ENCODE assay signal across 17 mouse cellular contexts in the genomic region with DNA sequence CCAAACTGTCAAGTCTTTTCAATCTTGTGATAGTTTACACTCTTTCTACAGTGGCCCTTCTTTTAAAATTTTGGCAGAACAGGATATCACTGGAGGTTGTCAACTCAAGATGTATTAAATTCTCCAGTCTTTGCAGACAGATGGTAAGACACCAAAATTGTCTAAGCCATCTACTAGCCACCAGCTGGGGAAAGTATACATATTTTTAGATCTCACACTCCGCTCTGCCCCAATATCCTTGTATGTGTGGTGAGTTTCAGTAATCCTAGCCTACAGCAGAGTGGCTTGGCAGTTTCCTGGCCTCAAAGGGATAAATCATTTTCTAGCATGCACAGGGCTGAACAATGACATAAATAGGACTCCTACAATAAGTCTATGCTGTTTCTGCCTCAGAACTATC.
"Had no signal": no experiment of that assay in that cellular context is flagged by ENCODE, and none has a peak within 500 bp of the region (broad histone marks: within the 10 kb centered on the region; RNA-seq: fewer than 3 reads in every experiment).

No protein-coding gene starts in this region.

- H3K27me3 ChIP-seq: limb, embryonic 12.5 days; liver, embryonic 13.5 days; lung, embryonic 15.5 days; megakaryocyte, embryonic 14.5 days; midbrain, embryonic 15.5 days; neural tube, embryonic 13.5 days had no signal

- H3K36me3 ChIP-seq: liver, embryonic 13.5 days had no signal

- H3K9ac ChIP-seq: limb, embryonic 12.5 days; liver, embryonic 13.5 days; liver, postnatal 0 days; lung, embryonic 15.5 days; midbrain, embryonic 15.5 days; neural tube, embryonic 13.5 days had no signal

- ATAC-seq: liver, postnatal 0 days; midbrain, embryonic 15.5 days had no signal

- H3K27ac ChIP-seq: layer of hippocampus, adult 2 months; limb, embryonic 12.5 days; liver, embryonic 13.5 days; lung, embryonic 15.5 days; macrophage; midbrain, embryonic 15.5 days; neural tube, embryonic 13.5 days had no signal

- H3K4me2 ChIP-seq: limb, embryonic 12.5 days; liver, embryonic 13.5 days; lung, embryonic 15.5 days; midbrain, embryonic 11.5 days; midbrain, embryonic 15.5 days; neural tube, embryonic 13.5 days had no signal

- DNase-seq: kidney, postnatal 10 days; kidney, postnatal 4 days; liver; liver, embryonic 13.5 days; liver, postnatal 0 days; lung, postnatal 14 days; retina, postnatal 1 day; right cerebral cortex, postnatal 25 days; thymus, postnatal 4 days had no signal

- H3K9me3 ChIP-seq: limb, embryonic 12.5 days; liver, embryonic 13.5 days; lung, embryonic 15.5 days; megakaryocyte, embryonic 14.5 days; midbrain, embryonic 15.5 days; neural tube, embryonic 13.5 days had no signal

- H3K4me1 ChIP-seq: liver, embryonic 13.5 days; lung, embryonic 15.5 days; midbrain, embryonic 15.5 days had no signal

- H3K4me3 ChIP-seq: layer of hippocampus, adult 2 months; limb, embryonic 12.5 days; liver, embryonic 13.5 days; lung, embryonic 15.5 days; megakaryocyte, embryonic 14.5 days; midbrain, embryonic 15.5 days; neural tube, embryonic 13.5 days had no signal
